Mouse (Mus musculus): Measurements from ENCODE around the gene Apba3. TPM values are rescaled to one million over a fixed set of nuclear protein-coding genes. Genes with fewer than 3 reads are reported as not detected.

The Apba3 gene
- polyA plus RNA-seq, 1 experiment from 2014 or later = 24.0 TPM

DNA sequence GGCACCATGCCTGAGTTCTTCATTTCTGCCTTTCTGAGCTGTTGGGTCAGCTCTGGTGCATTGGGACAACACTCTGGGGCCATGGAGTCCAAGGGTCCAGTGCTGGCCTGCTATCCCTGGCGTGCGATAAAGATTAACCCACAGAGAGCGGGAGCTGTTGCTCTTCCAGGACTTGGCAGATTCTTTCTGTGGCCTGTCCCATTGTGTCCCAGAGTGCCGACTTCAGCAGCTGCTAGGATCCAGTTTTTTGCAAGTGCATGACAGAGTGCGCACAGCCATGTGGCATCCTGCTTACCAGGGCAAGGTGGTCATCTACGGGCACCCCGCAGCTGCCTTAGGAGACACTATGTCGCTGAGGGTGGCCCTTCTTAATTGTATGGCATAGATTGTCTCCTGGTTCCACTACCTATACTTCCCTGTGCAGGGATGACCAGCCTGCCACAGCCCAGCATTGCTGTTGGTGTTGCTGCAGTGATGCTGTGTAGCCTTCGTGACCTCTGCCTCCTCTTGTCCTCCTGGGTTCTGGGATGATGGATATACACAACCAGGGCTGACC is 33.7 kb downstream of the Apba3 start:
- ATAC-seq (ENCODE audit: insufficient read depth) = peak; percentile 36
- Histone ChIP-seq H3K9ac (no peak overlapping the region), H3K27ac (replicated peaks) (peak overlapping the region; percentile 86), H3K27me3 (no peaks in the 10 kb centered on the region), H3K36me3 (replicated peaks) (0 out of 2 replicates have a peak, but pooled peaks cover 4% of the 10 kb centered on the region), H3K4me2 (peak overlapping the region; percentile 27), H3K4me3 (replicated peaks) (no peak overlapping the region), H3K4me1 (replicated peaks) (peaks cover 97% of the 10 kb centered on the region), H3K9me3 (replicated peaks) (no peaks in the 10 kb centered on the region)
- WGBS (ENCODE audit: insufficient replicate concordance) = 77% methylated on average over 9 of the region's 9 CpGs

- Histone ChIP-seq H3K9ac (no peak overlapping the region), H3K27me3 (no peaks in the 10 kb centered on the region), H3K27ac (replicated peaks) (0 out of 2 replicates have a peak overlapping the region, but pooled peaks have one; percentile 86), H3K9me3 (replicated peaks) (no peaks in the 10 kb centered on the region), H3K4me3 (replicated peaks) (no peak overlapping the region), H3K4me1 (replicated peaks) (peaks cover 88% of the 10 kb centered on the region), H3K4me2 (no peak overlapping the region), H3K36me3 (replicated peaks) (peaks cover 8% of the 10 kb centered on the region)
- WGBS (ENCODE audit: insufficient replicate concordance) = 63% methylated on average over 9 of the region's 9 CpGs
- no peak for ATAC-seq (ENCODE audit: insufficient read depth)
These were observed 34.6 kb downstream of the Apba3 start for GRCm38 (mm10) chr10:81301321-81301720.

GRCm38 (mm10) chr10:81302288-81302687 is 35.5 kb downstream of the Apba3 start:
- no peaks in the 10 kb centered on the region for H3K9me3 ChIP-seq (replicated peaks)
- no peak for ATAC-seq (ENCODE audit: insufficient read depth)
- H3K4me1 ChIP-seq (replicated peaks) = peaks cover 79% of the 10 kb centered on the region
- H3K36me3 ChIP-seq (replicated peaks) = peaks cover 18% of the 10 kb centered on the region
- 0 out of 2 replicates have a peak overlapping the region, but pooled peaks have one; percentile 10 for H3K4me3 ChIP-seq (replicated peaks)
- peak overlapping the region; percentile 13 for H3K9ac ChIP-seq
- H3K27me3 ChIP-seq = no peaks in the 10 kb centered on the region
- peak overlapping the region; percentile 43 for H3K4me2 ChIP-seq
- WGBS (ENCODE audit: insufficient replicate concordance) = 62% methylated on average over 4 of the region's 4 CpGs
- 0 out of 2 replicates have a peak overlapping the region, but pooled peaks have one; percentile 31 for H3K27ac ChIP-seq (replicated peaks)

GRCm38 (mm10) chr10:81302781-81303218 is 36.0 kb downstream of the Apba3 start:
- Histone ChIP-seq H3K9ac (peak overlapping the region; percentile 13), H3K4me1 (replicated peaks) (peaks cover 73% of the 10 kb centered on the region), H3K27ac (replicated peaks) (peak overlapping the region; percentile 56), H3K9me3 (replicated peaks) (no peaks in the 10 kb centered on the region), H3K27me3 (no peaks in the 10 kb centered on the region), H3K36me3 (replicated peaks) (peaks cover 23% of the 10 kb centered on the region), H3K4me3 (replicated peaks) (0 out of 2 replicates have a peak overlapping the region, but pooled peaks have one; percentile 10), H3K4me2 (peak overlapping the region; percentile 43)
- WGBS (ENCODE audit: insufficient replicate concordance) = 13% methylated on average over 14 of the region's 14 CpGs
- 0 out of 2 replicates have a peak, but pooled peaks have one; percentile 3 for ATAC-seq (ENCODE audit: insufficient read depth)

DNA sequence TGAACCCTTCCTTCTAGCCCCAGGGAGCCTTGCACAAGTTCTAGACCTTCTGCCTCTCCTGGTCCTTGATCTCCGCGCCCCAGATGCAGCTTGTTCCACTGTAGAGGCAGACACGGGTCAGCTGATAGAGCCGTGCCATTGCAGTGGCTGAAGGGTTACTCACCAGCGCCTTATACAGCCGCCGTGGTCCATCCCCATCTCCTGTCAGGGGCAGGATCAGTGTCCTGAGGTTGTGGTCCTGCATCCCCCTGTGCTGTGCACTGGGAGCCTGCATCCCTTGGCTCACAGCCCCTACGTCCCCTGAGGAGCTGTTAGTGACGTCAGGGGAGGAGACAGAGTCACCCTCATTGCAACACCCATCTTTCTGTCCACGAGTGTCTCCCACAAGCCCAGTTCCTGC is 36.5 kb downstream of the Apba3 start:
- H3K4me3 ChIP-seq (replicated peaks) = no peak overlapping the region
- H3K27me3 ChIP-seq = no peaks in the 10 kb centered on the region
- H3K4me2 ChIP-seq = peak overlapping the region; percentile 43
- peak overlapping the region; percentile 56 for H3K27ac ChIP-seq (replicated peaks)
- 31% methylated on average over 10 of the region's 10 CpGs for WGBS (ENCODE audit: insufficient replicate concordance)
- no peak for ATAC-seq (ENCODE audit: insufficient read depth)
- H3K4me1 ChIP-seq (replicated peaks) = peaks cover 69% of the 10 kb centered on the region
- H3K36me3 ChIP-seq (replicated peaks) = peaks cover 27% of the 10 kb centered on the region
- H3K9me3 ChIP-seq (replicated peaks) = no peaks in the 10 kb centered on the region
- 0 out of 2 replicates have a peak overlapping the region, but pooled peaks have one; percentile 13 for H3K9ac ChIP-seq

DNA sequence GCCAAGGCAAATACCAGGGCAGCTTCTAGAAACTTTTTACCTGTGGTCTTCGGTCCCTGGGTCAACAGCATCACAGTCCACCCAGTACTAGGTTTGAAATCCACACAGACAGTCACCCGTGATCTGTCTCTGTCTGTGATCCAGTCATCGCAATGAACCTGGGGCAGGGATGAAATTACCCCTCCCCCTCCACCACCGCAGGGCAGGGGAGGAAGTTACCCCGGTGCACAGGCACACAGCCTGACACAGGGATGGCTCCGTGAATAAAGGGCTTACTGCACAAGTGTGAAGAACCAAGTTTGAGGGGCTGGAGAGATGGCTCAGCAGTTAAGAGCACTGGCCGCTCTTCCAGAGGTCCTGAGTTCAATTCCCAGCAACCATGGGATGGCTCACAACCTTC is 37.0 kb downstream of the Apba3 start:
- ATAC-seq (ENCODE audit: insufficient read depth) = no peak
- no peaks in the 10 kb centered on the region for H3K27me3 ChIP-seq
- peak overlapping the region; percentile 4; the same call in 1 of the 2 replicates for H3K4me2 ChIP-seq
- peak overlapping the region; percentile 56; the same call in 1 of the 2 replicates for H3K27ac ChIP-seq (replicated peaks)
- H3K36me3 ChIP-seq (replicated peaks) = peaks cover 32% of the 10 kb centered on the region
- no peaks in the 10 kb centered on the region for H3K9me3 ChIP-seq (replicated peaks)
- H3K9ac ChIP-seq = no peak overlapping the region
- WGBS (ENCODE audit: insufficient replicate concordance) = 36% methylated on average over 7 of the region's 7 CpGs
- no peak overlapping the region for H3K4me3 ChIP-seq (replicated peaks)
- peaks cover 64% of the 10 kb centered on the region for H3K4me1 ChIP-seq (replicated peaks)

DNA sequence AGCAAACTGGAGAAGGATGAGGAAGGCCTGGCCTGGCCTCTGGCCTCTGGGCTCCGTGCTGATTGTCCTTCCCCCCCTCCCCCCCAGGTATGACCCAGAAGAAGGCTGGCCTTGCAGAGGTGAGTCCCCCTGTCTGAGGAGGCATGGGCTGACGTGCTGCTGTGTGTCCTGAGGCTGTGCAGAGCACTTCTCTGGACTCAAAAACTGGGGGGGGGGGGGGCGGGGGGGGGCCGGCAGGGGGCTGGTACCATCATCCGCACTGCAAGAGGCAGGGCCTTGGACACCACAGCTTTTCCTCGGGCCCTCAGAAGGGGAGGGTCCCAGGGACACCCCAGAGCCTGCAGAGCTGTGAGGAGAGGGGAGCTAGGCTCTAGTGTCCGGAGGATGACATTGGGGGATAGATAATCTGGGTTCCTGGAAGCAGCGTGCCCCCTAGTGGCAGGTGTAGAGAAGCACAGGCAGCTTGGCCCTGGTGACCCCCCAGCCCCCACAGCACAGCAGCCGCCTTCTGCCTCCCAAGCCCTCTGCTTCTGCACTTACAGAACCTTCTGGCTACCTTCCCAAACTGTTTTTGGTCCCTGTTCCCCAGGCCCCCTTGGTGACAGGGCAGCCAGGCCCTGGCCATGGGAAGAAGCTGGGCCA is 38.0 kb downstream of the Apba3 start:
- ATAC-seq (ENCODE audit: insufficient read depth) = no peak
- Histone ChIP-seq H3K27me3 (no peaks in the 10 kb centered on the region), H3K4me3 (replicated peaks) (no peak overlapping the region), H3K36me3 (replicated peaks) (peaks cover 42% of the 10 kb centered on the region), H3K9ac (no peak overlapping the region), H3K27ac (replicated peaks) (no peak overlapping the region), H3K4me2 (peak overlapping the region; percentile 30; the same call in 1 of the 2 replicates), H3K9me3 (replicated peaks) (no peaks in the 10 kb centered on the region), H3K4me1 (replicated peaks) (peaks cover 54% of the 10 kb centered on the region)
- WGBS (ENCODE audit: insufficient replicate concordance) = 16% methylated on average over 7 of the region's 9 CpGs

DNA sequence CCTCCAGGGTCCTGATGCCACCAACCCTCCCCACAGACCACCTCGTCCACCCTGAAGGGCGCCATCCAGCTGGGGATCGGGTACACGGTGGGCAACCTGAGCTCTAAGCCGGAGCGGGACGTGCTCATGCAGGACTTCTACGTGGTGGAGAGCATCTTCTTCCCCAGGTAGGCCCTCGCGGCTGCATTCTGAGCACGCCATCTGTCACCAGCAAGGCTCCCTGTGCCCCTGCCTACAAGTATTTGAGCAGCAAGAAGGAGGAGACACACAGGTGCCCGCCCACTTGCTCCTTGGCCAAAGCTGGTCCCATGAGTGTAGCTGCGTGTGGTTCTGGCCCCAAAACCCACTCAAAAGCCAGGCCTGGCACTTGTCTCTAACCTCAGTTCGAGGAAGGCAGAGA is 38.9 kb downstream of the Apba3 start:
- Histone ChIP-seq H3K4me3 (replicated peaks) (no peak overlapping the region), H3K27ac (replicated peaks) (no peak overlapping the region), H3K9ac (no peak overlapping the region), H3K4me2 (no peak overlapping the region), H3K36me3 (replicated peaks) (peaks cover 51% of the 10 kb centered on the region), H3K4me1 (replicated peaks) (peaks cover 45% of the 10 kb centered on the region), H3K27me3 (no peaks in the 10 kb centered on the region), H3K9me3 (replicated peaks) (no peaks in the 10 kb centered on the region)
- WGBS (ENCODE audit: insufficient replicate concordance) = 85% methylated on average over 14 of the region's 14 CpGs
- ATAC-seq (ENCODE audit: insufficient read depth) = no peak

- H3K4me2 ChIP-seq = no peak overlapping the region
- ATAC-seq (ENCODE audit: insufficient read depth) = no peak
- H3K27ac ChIP-seq (replicated peaks) = no peak overlapping the region
- H3K9ac ChIP-seq = no peak overlapping the region
- peaks cover 57% of the 10 kb centered on the region for H3K36me3 ChIP-seq (replicated peaks)
- WGBS (ENCODE audit: insufficient replicate concordance) = 81% methylated on average over 12 of the region's 12 CpGs
- H3K4me1 ChIP-seq (replicated peaks) = peaks cover 39% of the 10 kb centered on the region
- no peaks in the 10 kb centered on the region for H3K27me3 ChIP-seq
- H3K9me3 ChIP-seq (replicated peaks) = no peaks in the 10 kb centered on the region
- H3K4me3 ChIP-seq (replicated peaks) = no peak overlapping the region
These were observed 39.5 kb downstream of the Apba3 start for GRCm38 (mm10) chr10:81306173-81306668.

DNA sequence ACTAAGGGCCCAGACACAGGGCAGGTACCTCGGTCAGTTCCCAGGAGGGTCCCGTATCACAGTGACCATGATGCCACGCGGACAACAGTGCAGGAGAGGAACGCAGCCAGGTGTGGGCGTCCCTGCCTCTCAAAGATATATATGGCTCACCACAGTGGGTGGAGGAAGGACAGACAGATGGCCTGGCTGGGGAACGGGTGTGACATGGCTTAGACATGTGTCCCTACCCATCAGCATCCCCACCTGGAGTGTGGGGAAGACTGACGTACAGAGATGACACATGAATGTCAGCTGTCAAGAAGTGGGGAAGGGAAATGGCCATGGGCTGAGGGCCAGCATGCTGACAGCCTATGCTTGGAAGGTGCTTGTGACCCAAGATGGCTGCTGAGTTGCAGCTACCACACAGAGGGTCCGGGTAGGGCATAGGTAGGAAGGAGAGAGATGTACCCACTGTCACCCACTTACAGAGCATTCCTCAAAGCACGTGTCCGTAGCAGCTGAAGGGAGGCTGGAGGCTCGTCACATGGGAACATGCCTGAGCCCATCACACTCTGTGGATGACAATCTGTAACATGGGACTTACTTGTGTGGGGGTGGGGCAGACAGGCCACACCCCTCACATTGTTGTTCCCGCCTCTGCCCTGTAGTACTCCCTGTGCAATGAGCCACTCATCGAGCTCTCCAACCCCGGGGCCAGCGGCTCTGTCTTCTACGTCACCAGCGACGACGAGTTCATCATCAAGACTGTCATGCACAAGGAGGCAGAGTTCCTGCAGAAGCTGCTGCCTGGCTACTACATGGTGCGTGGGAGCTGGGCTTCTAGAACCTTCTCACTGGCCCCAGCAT is 40.3 kb downstream of the Apba3 start:
- Histone ChIP-seq H3K4me2 (no peak overlapping the region), H3K27ac (replicated peaks) (no peak overlapping the region), H3K36me3 (replicated peaks) (peaks cover 65% of the 10 kb centered on the region), H3K4me3 (replicated peaks) (no peak overlapping the region), H3K27me3 (no peaks in the 10 kb centered on the region), H3K9ac (no peak overlapping the region), H3K9me3 (replicated peaks) (no peaks in the 10 kb centered on the region), H3K4me1 (replicated peaks) (peaks cover 31% of the 10 kb centered on the region)
- ATAC-seq (ENCODE audit: insufficient read depth) = no peak
- WGBS (ENCODE audit: insufficient replicate concordance) = 79% methylated on average over 21 of the region's 21 CpGs

GRCm38 (mm10) chr10:81309571-81309970 is 42.8 kb downstream of the Apba3 start:
- WGBS (ENCODE audit: insufficient replicate concordance) = 71% methylated on average over 5 of the region's 5 CpGs
- Histone ChIP-seq H3K4me2 (no peak overlapping the region), H3K9me3 (replicated peaks) (no peaks in the 10 kb centered on the region), H3K9ac (no peak overlapping the region), H3K4me1 (replicated peaks) (peaks cover 6% of the 10 kb centered on the region), H3K36me3 (replicated peaks) (peaks cover 90% of the 10 kb centered on the region), H3K27ac (replicated peaks) (no peak overlapping the region), H3K4me3 (replicated peaks) (no peak overlapping the region), H3K27me3 (no peaks in the 10 kb centered on the region)
- ATAC-seq (ENCODE audit: insufficient read depth) = no peak

All from liver, embryonic 15.5 days (tissue).